Mouse (Mus musculus) spleen, adult 18-20 months (tissue): ENCODE data around the gene Cenpu.
A peak's percentile ranks its signal among the peaks of the same experiment; 100 is the strongest.

Experiments used
- DNase-seq, 2 experiments: peaks; one replicate each; pipeline ENCODE4 v3.0.0; 2022; ENCODE audit warnings: mixed read lengths in 2 of 2

Gene Cenpu

GRCm38 (mm10) chr8:46551615-46552440 lies at the start of gene Cenpu:
TSS of gene Cenpu (plus strand) at chr8:46552028.
- DNase-seq: peak; percentile 97 to 99

GRCm38 (mm10) chr8:46502333-46503071 lies 49.3 kb upstream of the Cenpu start:
- no peak for DNase-seq

- no peak for DNase-seq
Measured at GRCm38 (mm10) chr8:46503072-46503695, 48.6 kb upstream of the Cenpu start.

GRCm38 (mm10) chr8:46504196-46504595 lies 47.6 kb upstream of the Cenpu start:
- no peak for DNase-seq

GRCm38 (mm10) chr8:46508488-46509395 lies 43.1 kb upstream of the Cenpu start:
- peak in 1 of 2 experiments; percentile 11 for DNase-seq

- DNase-seq: no peak
Measured at GRCm38 (mm10) chr8:46509474-46509873, 42.4 kb upstream of the Cenpu start.

GRCm38 (mm10) chr8:46511336-46511735 lies 40.5 kb upstream of the Cenpu start:
- peak; percentile 21 to 32 for DNase-seq

GRCm38 (mm10) chr8:46512538-46512937 lies 39.3 kb upstream of the Cenpu start:
- DNase-seq: no peak

GRCm38 (mm10) chr8:46514027-46514426 lies 37.8 kb upstream of the Cenpu start:
- no peak for DNase-seq

- DNase-seq: no peak
Measured at GRCm38 (mm10) chr8:46520667-46521066, 31.2 kb upstream of the Cenpu start.

- DNase-seq: no peak
Measured at GRCm38 (mm10) chr8:46526098-46526497, 25.7 kb upstream of the Cenpu start.

- DNase-seq: no peak
Measured at GRCm38 (mm10) chr8:46526821-46527220, 25.0 kb upstream of the Cenpu start.

GRCm38 (mm10) chr8:46529508-46529907 lies 22.3 kb upstream of the Cenpu start:
- DNase-seq: no peak

GRCm38 (mm10) chr8:46530541-46530940 lies 21.3 kb upstream of the Cenpu start:
- no peak for DNase-seq

- DNase-seq: no peak
Measured at GRCm38 (mm10) chr8:46533926-46534325, 17.9 kb upstream of the Cenpu start.

GRCm38 (mm10) chr8:46539701-46540100 lies 12.1 kb upstream of the Cenpu start:
- no peak for DNase-seq

- no peak for DNase-seq
Measured at GRCm38 (mm10) chr8:46543191-46543590, 8.6 kb upstream of the Cenpu start.

- DNase-seq: no peak
Measured at GRCm38 (mm10) chr8:46543662-46544061, 8.2 kb upstream of the Cenpu start.

- no peak for DNase-seq
Measured at GRCm38 (mm10) chr8:46545854-46546253, 6.0 kb upstream of the Cenpu start.

GRCm38 (mm10) chr8:46546431-46547176 lies 5.2 kb upstream of the Cenpu start:
- no peak for DNase-seq

- DNase-seq: no peak
Measured at GRCm38 (mm10) chr8:46547245-46547644, 4.6 kb upstream of the Cenpu start.

- DNase-seq: no peak
Measured at GRCm38 (mm10) chr8:46550058-46550457, 1.8 kb upstream of the Cenpu start.
